Mouse (Mus musculus): Measurements from ENCODE around the gene Nynrin. TPM values are rescaled to one million over a fixed set of nuclear protein-coding genes. Genes with fewer than 3 reads are reported as not detected.

Nynrin gene
- polyA plus RNA-seq, 1 experiment from 2014 or later: 11.2 TPM

DNA sequence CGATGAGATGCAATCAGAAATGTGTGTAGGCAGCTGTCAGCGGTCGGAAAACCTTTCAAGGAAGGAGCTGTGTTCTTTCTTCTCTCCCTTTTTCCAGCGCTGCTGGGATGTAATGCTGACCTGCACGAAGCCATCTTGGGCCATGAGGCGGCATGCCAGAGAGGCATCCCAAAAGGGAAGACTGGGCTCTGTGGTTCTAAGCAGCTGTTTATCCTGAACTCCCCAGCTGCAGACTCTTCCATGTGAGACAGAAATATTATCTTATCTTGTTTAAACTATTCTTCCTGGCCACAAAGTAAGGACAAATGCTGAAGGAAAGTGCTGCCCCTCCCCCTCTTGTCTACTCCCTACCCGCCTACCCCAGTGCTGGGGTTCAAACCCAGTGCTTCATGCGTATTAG is 27.2 kb downstream of the Nynrin start:
- DNase-seq: no peak
- WGBS: 84% methylated on average over 8 of the region's 8 CpGs

DNA sequence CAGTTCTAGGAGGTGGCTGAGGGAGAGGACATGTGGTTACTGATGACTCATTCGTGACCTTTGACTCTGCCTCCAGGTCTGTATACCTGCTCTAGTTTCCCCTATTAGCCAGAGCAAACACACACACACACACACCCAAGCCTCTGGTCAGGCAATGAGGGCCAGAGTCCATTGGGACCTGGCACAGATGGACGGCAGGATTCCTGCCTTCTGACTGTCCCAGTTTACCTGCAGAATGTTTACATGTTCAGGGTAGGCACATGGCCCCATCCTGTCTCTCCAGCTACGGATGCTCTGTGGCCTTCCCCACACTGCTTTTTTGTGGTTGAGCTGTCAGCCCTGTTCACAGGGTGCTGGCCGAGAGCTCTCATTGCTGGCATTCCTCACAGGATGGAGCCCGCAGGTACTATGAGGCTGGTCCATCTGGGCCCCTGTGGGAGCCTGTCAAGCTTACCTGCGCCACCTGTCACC is 28.4 kb downstream of the Nynrin start:
- no peak overlapping the region for H3K9ac ChIP-seq (replicated peaks; ENCODE audit: low read length)
- H3K27ac ChIP-seq (replicated peaks; ENCODE audit: low read depth, low read length): no peak overlapping the region
- H3K9me3 ChIP-seq (ENCODE audit: control insufficient read depth, low read length): no peaks in the 10 kb centered on the region
- no peak for DNase-seq
- 73% methylated on average over 6 of the region's 6 CpGs for WGBS
- peaks cover 12% of the 10 kb centered on the region for H3K4me1 ChIP-seq (ENCODE audit: control insufficient read depth, insufficient read depth, low read length)
- H3K4me3 ChIP-seq (replicated peaks; ENCODE audit: low read depth, low read length): no peak overlapping the region
- ATAC-seq (ENCODE audit: low FRiP score, low TSS enrichment): no peak
- H3K27me3 ChIP-seq (ENCODE audit: control insufficient read depth, insufficient read depth, low read length): no peaks in the 10 kb centered on the region
- H3K36me3 ChIP-seq (ENCODE audit: control insufficient read depth, insufficient read depth, low read length): peaks cover 6% of the 10 kb centered on the region; the same call in 1 of the 2 replicates
- no peak overlapping the region for H3K4me2 ChIP-seq (ENCODE audit: low read length)

More for the DNA sequence above, 27.2 kb downstream of the Nynrin start:
- H3K4me3 ChIP-seq (replicated peaks; ENCODE audit: low read depth, low read length): no peak overlapping the region
- H3K4me1 ChIP-seq (ENCODE audit: control insufficient read depth, insufficient read depth, low read length): peaks cover 10% of the 10 kb centered on the region
- no peaks in the 10 kb centered on the region for H3K27me3 ChIP-seq (ENCODE audit: control insufficient read depth, insufficient read depth, low read length)
- H3K4me2 ChIP-seq (ENCODE audit: low read length): no peak overlapping the region
- no peaks in the 10 kb centered on the region for H3K9me3 ChIP-seq (ENCODE audit: control insufficient read depth, low read length)
- no peak overlapping the region for H3K9ac ChIP-seq (replicated peaks; ENCODE audit: low read length)
- no peaks in the 10 kb centered on the region for H3K36me3 ChIP-seq (ENCODE audit: control insufficient read depth, insufficient read depth, low read length)
- H3K27ac ChIP-seq (replicated peaks; ENCODE audit: low read depth, low read length): no peak overlapping the region
- ATAC-seq (ENCODE audit: low FRiP score, low TSS enrichment): no peak

DNA sequence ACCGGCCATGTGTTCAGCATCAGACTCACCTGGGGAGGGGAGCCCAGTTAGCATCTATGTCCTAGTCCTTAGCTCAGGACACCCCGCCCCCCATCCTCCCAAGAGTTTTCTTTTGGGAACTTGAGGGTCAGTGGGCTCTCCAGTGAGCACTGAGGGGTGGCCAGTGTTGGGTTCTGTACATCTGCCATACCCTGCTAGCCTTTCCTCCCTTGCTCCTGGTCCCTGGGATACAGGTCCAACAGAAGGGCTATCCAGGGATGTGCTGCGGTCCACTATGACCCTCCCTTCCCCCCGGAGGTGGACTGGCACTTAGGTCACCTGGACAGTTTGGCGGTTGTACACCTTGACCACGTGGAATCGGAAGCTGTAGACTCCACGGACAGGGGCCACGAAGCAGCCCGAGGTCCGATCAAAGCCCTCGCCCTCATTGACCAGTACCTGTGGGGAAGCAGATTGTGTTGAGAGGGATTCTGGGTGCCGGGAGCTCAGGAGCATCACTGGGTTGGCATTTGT is 29.4 kb downstream of the Nynrin start:
- no peak overlapping the region for H3K27ac ChIP-seq (replicated peaks; ENCODE audit: low read depth, low read length)
- H3K4me2 ChIP-seq (ENCODE audit: low read length): no peak overlapping the region
- no peak overlapping the region for H3K4me3 ChIP-seq (replicated peaks; ENCODE audit: low read depth, low read length)
- H3K9ac ChIP-seq (replicated peaks; ENCODE audit: low read length): no peak overlapping the region
- H3K4me1 ChIP-seq (ENCODE audit: control insufficient read depth, insufficient read depth, low read length): peaks cover 12% of the 10 kb centered on the region
- H3K9me3 ChIP-seq (ENCODE audit: control insufficient read depth, low read length): no peaks in the 10 kb centered on the region
- peaks cover 16% of the 10 kb centered on the region for H3K36me3 ChIP-seq (ENCODE audit: control insufficient read depth, insufficient read depth, low read length)
- ATAC-seq (ENCODE audit: low FRiP score, low TSS enrichment) (no peak), DNase-seq (no peak)
- H3K27me3 ChIP-seq (ENCODE audit: control insufficient read depth, insufficient read depth, low read length): no peaks in the 10 kb centered on the region
- WGBS: 95% methylated on average over 13 of the region's 13 CpGs

DNA sequence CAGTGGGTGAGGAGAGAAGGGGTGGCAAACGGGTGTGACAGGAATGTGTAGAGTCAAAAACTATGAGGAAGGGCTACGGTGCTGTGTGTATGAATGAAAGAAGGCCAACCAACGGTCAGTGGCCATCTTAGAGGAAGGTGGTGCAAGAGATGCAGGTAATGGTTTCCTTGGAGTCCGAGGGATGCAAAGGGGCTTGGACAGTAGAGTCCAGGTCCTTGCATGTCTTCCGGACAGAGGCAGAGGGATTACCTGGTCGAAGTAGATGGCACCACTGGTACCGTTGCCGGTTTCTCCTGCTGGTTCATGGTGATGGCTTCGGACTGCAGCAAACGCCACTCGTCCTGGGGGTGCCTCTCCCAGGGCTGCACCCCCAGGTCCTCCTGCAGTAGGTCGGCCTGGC is 29.9 kb downstream of the Nynrin start:
- WGBS: 89% methylated on average over 12 of the region's 12 CpGs
- no peak overlapping the region for H3K4me2 ChIP-seq (ENCODE audit: low read length)
- no peak for DNase-seq
- H3K4me1 ChIP-seq (ENCODE audit: control insufficient read depth, insufficient read depth, low read length): peaks cover 12% of the 10 kb centered on the region
- H3K27me3 ChIP-seq (ENCODE audit: control insufficient read depth, insufficient read depth, low read length): no peaks in the 10 kb centered on the region
- peaks cover 20% of the 10 kb centered on the region for H3K36me3 ChIP-seq (ENCODE audit: control insufficient read depth, insufficient read depth, low read length)
- H3K9me3 ChIP-seq (ENCODE audit: control insufficient read depth, low read length): no peaks in the 10 kb centered on the region
- H3K9ac ChIP-seq (replicated peaks; ENCODE audit: low read length): no peak overlapping the region
- H3K4me3 ChIP-seq (replicated peaks; ENCODE audit: low read depth, low read length): no peak overlapping the region
- no peak for ATAC-seq (ENCODE audit: low FRiP score, low TSS enrichment)
- H3K27ac ChIP-seq (replicated peaks; ENCODE audit: low read depth, low read length): 0 out of 2 replicates have a peak overlapping the region, but pooled peaks have one; percentile 71

DNA sequence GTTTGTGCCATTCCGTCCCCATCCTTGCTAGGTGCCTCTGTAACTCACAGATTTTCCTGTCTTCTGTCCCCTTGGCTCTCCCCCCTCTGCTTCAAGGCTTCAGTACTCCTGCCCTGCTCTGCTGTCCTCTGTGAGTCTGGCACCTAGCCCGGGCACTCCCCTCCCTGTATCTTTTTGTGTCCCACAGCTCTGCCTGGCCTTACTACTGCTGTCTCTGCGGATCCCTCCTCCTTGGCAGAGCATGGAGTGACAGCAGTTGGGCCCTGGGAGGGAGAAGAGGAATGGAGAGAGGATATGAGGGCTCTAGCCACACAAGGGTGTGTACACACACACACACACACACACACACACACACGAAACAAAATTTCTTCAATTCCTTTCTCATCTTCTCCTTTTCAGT is 30.4 kb downstream of the Nynrin start, which contains the start of gene Cbln3:
Gene Cbln3, minus strand, starts transcription at position 227 of the 400 bp plus-strand sequence.
- Histone ChIP-seq H3K36me3 (ENCODE audit: control insufficient read depth, insufficient read depth, low read length) (peaks cover 26% of the 10 kb centered on the region), H3K27ac (replicated peaks; ENCODE audit: low read depth, low read length) (peak within 1 kb of the TSS; percentile 71), H3K4me1 (ENCODE audit: control insufficient read depth, insufficient read depth, low read length) (peaks cover 12% of the 10 kb centered on the region), H3K4me3 (replicated peaks; ENCODE audit: low read depth, low read length) (peak within 1 kb of the TSS; percentile 85), H3K27me3 (ENCODE audit: control insufficient read depth, insufficient read depth, low read length) (no peaks in the 10 kb centered on the region), H3K9me3 (ENCODE audit: control insufficient read depth, low read length) (no peaks in the 10 kb centered on the region), H3K4me2 (ENCODE audit: low read length) (peak within 1 kb of the TSS; percentile 80), H3K9ac (replicated peaks; ENCODE audit: low read length) (peak within 1 kb of the TSS; percentile 75)
- ATAC-seq (ENCODE audit: low FRiP score, low TSS enrichment) (peak; percentile 28), DNase-seq (peak; percentile 42)
- WGBS: 35% methylated on average over 4 of the region's 4 CpGs

DNA sequence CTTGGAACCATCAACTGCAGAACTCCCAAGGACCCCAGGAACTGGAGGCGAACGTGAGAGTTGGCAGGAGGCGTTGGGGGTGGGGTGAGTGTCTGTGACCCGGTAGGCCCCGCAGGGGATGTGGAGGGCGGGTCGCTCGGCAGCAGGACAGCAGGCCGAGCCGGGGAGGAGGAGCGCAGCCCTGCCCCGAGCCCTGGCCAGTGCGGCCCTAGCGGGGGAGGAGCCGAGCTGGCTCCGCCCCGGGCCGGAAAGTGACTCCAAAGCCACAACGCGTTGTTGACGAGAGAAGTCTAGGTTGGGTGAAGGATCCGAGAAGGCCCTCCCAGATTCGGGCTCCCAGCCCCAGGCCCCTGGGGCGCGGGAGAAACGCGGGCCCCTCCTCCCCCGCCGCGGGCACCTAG is 30.9 kb downstream of the Nynrin start, which contains the start of gene Khnyn:
Gene Khnyn, plus strand, starts transcription at position 235 of the 401 bp plus-strand sequence.
- ATAC-seq (ENCODE audit: low FRiP score, low TSS enrichment): peak; percentile 90
- Histone ChIP-seq H3K4me1 (ENCODE audit: control insufficient read depth, insufficient read depth, low read length) (peaks cover 12% of the 10 kb centered on the region), H3K27ac (replicated peaks; ENCODE audit: low read depth, low read length) (peak within 1 kb of the TSS; percentile 71), H3K27me3 (ENCODE audit: control insufficient read depth, insufficient read depth, low read length) (no peaks in the 10 kb centered on the region), H3K36me3 (ENCODE audit: control insufficient read depth, insufficient read depth, low read length) (peaks cover 31% of the 10 kb centered on the region), H3K9me3 (ENCODE audit: control insufficient read depth, low read length) (no peaks in the 10 kb centered on the region), H3K4me2 (ENCODE audit: low read length) (peak within 1 kb of the TSS; percentile 80), H3K4me3 (replicated peaks; ENCODE audit: low read depth, low read length) (peak within 1 kb of the TSS; percentile 85), H3K9ac (replicated peaks; ENCODE audit: low read length) (peak within 1 kb of the TSS; percentile 75)
- WGBS: 0% methylated on average over 25 of the region's 30 CpGs
- peak; percentile 86 for DNase-seq

DNA sequence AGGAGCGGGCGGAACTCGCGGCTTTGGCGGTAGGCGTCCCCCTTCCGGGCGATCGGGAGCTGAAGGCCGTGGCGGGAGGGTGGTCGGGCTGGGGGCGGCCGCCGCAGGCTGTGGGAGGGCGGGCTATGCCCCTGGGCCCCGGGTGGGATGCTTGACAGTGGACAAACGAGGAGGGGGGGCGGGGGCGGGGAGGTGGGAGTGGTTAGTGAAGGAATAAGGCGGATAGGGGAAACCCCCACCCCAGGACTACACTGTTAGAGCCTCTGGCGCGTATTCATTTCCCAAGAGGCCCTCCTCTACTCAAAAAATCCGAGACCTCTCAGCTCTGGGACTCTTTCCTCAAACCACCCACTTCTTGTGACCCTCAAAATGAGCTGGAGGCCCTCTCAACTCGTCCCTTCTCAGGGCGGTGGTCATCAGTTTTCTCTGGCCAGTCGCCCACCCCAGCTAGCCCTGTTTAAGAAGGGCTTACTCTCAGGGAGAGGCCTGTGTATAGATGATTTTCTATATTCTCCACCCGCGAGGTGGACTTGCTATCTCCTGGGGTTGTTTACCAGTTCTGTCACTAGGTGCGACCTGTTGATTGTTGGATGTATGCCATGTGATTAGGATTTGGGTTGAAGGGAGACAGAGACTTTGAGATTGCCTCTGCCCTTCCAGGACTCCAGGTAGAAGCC is 31.4 kb downstream of the Nynrin start:
- Histone ChIP-seq H3K4me2 (ENCODE audit: low read length) (peak overlapping the region; percentile 80), H3K27ac (replicated peaks; ENCODE audit: low read depth, low read length) (peak overlapping the region; percentile 71), H3K4me1 (ENCODE audit: control insufficient read depth, insufficient read depth, low read length) (peaks cover 12% of the 10 kb centered on the region), H3K27me3 (ENCODE audit: control insufficient read depth, insufficient read depth, low read length) (no peaks in the 10 kb centered on the region), H3K36me3 (ENCODE audit: control insufficient read depth, insufficient read depth, low read length) (peaks cover 34% of the 10 kb centered on the region), H3K4me3 (replicated peaks; ENCODE audit: low read depth, low read length) (peak overlapping the region; percentile 85), H3K9ac (replicated peaks; ENCODE audit: low read length) (peak overlapping the region; percentile 75), H3K9me3 (ENCODE audit: control insufficient read depth, low read length) (no peaks in the 10 kb centered on the region)
- WGBS: under 1% methylated on average over 26 of the region's 30 CpGs
- ATAC-seq (ENCODE audit: low FRiP score, low TSS enrichment): peak; percentile 16
- peak; percentile 45 for DNase-seq

DNA sequence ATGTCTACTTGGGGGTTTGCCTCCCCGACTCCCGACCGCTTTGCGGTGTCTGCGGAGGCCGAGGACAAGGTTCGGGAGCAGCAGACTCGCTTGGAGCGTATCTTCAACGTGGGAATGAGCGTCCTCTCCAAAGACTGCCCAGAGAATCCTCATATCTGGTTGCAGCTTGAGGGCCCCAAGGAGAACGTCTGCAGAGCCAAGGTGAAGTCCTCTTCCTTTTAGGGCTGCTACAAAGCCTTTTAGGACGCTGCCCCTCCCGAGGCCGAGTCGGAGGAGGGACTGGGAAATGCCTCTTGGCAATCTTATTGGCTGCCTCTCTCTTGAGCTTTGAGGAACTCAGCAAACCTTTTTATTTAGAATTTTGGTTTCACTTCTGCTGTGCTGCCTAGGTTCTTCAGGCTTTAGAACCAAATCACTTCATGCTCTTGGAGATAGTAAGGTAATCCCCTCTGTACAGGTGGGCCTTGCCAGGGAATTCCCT is 32.0 kb downstream of the Nynrin start:
- peaks cover 12% of the 10 kb centered on the region for H3K4me1 ChIP-seq (ENCODE audit: control insufficient read depth, insufficient read depth, low read length)
- no peak overlapping the region for H3K27ac ChIP-seq (replicated peaks; ENCODE audit: low read depth, low read length)
- peaks cover 39% of the 10 kb centered on the region for H3K36me3 ChIP-seq (ENCODE audit: control insufficient read depth, insufficient read depth, low read length)
- H3K9ac ChIP-seq (replicated peaks; ENCODE audit: low read length): peak overlapping the region; percentile 75; the same call in 1 of the 2 replicates
- H3K27me3 ChIP-seq (ENCODE audit: control insufficient read depth, insufficient read depth, low read length): no peaks in the 10 kb centered on the region
- no peaks in the 10 kb centered on the region for H3K9me3 ChIP-seq (ENCODE audit: control insufficient read depth, low read length)
- DNase-seq: no peak
- WGBS: 13% methylated on average over 16 of the region's 16 CpGs
- peak overlapping the region; percentile 80 for H3K4me2 ChIP-seq (ENCODE audit: low read length)
- peak overlapping the region; percentile 85 for H3K4me3 ChIP-seq (replicated peaks; ENCODE audit: low read depth, low read length)
- ATAC-seq (ENCODE audit: low FRiP score, low TSS enrichment): no peak

All from midbrain, embryonic 14.5 days (tissue).